Mouse (Mus musculus): ENCODE results near the gene Lca5l.

Gene Lca5l

DNA sequence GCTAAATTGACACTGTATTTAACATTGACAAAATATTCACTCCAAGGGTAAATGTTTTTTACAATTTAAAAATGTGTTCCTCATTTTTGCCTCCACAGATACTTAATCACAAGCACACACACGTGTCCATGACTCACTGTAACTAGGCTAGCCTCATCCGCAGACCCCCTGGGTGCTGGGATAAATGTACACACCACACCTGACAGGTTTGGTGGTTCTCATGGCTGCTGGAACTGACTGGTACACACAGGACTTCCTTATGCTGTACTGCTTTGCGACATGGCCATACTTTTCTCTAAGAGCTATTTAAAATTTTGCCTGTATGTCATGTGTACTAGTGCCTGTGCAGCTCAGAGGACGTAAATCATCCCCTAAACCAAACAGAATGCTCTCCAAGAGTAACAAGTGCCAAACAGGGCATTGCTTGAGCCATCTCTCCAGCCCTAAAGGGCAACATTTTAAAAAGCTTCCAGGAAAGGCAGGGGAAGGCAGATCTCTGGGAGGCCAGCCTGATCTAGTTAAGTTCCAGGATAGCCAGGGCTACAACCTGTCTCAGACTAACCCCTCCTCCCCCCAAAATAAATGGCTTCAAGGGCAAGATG, 71.9 kb downstream of the Lca5l start:
- no peak for DNase-seq (ENCODE audit: low read depth in 2 of 2, low spot score in 2 of 2)

DNA sequence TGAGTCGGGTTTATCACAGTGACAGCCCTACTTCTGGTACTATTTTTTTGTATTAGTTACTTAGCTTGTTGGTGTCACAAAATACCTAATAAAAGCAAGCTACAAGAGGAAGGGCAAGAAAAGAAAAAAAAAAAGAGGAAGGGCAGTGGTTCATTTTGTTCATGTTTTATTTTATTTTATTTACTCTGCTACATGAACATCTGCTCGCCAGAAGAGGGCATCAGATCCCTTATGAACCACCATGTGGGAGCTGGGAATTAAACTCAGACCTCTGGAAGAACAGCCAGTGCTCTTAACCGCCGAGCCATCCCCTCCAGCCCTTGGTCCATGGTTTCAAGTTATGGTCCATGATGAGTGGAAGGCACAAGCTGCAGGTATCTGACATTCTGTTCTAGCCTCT, 77.3 kb downstream of the Lca5l start:
- DNase-seq (ENCODE audit: low read depth in 2 of 2, low spot score in 2 of 2), result no peak

DNA sequence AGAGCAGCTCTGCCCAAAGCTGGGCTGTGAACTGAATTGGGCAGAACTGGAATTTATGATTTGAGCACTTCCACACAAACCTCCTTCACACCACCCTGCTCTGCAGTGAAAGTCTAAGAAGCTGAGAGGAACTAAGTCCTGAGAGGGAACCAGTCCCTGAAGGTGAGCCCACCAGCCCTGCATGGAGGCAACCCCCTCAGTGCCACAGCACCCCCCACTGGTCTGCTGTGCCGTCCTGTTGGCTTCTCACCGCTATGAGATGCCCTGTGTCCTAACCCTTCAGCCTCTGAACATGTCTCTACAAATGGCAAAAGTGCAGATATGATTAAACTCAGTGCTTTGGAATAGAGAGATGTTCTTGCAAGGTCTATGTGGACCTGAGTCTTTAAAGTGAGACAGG, 79.3 kb downstream of the Lca5l start:
- no peak for DNase-seq (ENCODE audit: low read depth in 2 of 2, low spot score in 2 of 2)

DNA sequence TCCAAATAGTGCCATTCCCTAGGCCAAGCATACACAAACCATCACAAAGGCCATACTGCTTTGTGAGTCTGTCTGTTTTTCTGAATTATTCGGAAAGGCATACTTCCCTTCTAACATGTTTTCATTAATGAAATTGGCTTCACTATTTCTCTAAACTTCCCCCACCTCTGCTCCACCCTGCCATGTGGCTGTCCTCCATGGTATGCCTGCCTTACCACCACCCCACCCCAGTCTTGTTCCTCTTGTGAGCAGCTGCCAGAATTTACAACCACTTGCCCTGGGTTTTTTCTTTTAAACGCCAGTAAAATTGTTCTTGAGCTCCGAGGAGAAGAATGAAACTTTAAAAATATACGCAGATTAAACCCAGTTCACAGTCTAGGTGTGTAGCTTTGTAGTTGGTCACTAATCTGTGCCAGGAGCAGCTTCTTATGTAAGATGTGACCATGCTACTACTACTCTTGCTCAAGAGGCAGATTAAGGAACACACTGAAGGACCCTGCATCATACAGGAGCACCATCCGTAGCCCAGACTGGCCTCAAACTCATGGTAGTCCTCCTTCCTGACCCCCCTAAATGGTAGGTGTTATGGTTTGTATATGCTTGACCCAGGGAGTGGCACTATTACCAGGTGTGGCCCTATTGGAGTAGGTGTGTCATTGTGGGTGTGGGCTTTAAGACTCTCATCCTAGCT, 81.3 kb downstream of the Lca5l start:
- no peak for DNase-seq (ENCODE audit: low read depth in 2 of 2, low spot score in 2 of 2)

DNA sequence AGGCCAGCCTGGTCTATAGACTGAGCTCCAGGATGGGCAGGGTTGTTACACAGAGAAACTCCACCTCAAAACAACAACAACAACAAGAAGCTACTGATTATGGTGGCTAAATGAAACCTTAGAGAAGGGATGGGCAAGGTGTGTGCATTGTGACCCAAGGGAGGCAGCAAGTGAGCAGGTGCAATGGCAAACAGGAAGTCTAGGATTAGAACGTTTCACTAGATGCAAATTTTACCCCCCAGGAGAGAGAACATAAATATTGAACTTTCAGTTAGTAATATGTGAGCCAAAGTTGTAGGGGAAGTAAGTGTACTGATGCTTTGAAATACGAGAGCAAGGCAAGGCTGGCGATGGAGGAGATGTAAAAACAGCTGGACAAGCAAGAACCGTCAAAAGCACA, 82.4 kb downstream of the Lca5l start:
- no peak for DNase-seq (ENCODE audit: low read depth in 2 of 2, low spot score in 2 of 2)

Measured in CD8-positive naive resting alpha-beta T cell, adult 2 months (primary cell).